Mouse (Mus musculus) hindbrain, embryonic 15.5 days (tissue): ENCODE measurements around the gene Ppp1r3c. TPM values are rescaled to one million over a fixed set of nuclear protein-coding genes. Genes with fewer than 3 reads are reported as not detected.

Experiments
- ATAC-seq: fragments of 200-750 bp; cut with Nextera tagmentation; 2 replicates; pipeline ENCODE4 v1.8.0; 2017; ENCODE audit warnings: low read depth, moderate number of reproducible peaks, moderate TSS enrichment; ENCODE audit not compliant: low FRiP score
- H3K27ac ChIP-seq: fragments of 300-500 bp; sonication (generic); replicated peaks from 2 replicates; pipeline ENCODE4 v1.5.1; 2015; ENCODE audit warnings: mild to moderate bottlenecking, inconsistent platforms
- H3K27me3 ChIP-seq: fragments of 300-500 bp; sonication (generic); 2 replicates; pipeline ENCODE4 v1.6.1; 2015; ENCODE audit warnings: control low read depth, inconsistent platforms
- H3K36me3 ChIP-seq: fragments of 300-500 bp; sonication (generic); 2 replicates; pipeline ENCODE4 v1.6.1; 2015; ENCODE audit warnings: control low read depth, inconsistent platforms
- H3K4me1 ChIP-seq: fragments of 300-500 bp; sonication (generic); replicated peaks from 2 replicates; pipeline ENCODE4 v1.6.1; 2015; ENCODE audit warnings: control low read depth, inconsistent platforms
- H3K4me2 ChIP-seq: fragments of 300-500 bp; sonication (generic); 2 replicates; pipeline ENCODE4 v1.6.1; 2015; ENCODE audit warnings: moderate library complexity, mild to moderate bottlenecking, inconsistent platforms
- H3K4me3 ChIP-seq: fragments of 300-500 bp; sonication (generic); 2 replicates; pipeline ENCODE4 v1.5.1; 2015; ENCODE audit warnings: mild to moderate bottlenecking, inconsistent platforms
- H3K9ac ChIP-seq: fragments of 300-500 bp; sonication (generic); 2 replicates; pipeline ENCODE4 v1.6.1; 2015; ENCODE audit warnings: inconsistent platforms
- H3K9me3 ChIP-seq: fragments of 300-500 bp; sonication (generic); 2 replicates; pipeline ENCODE4 v1.6.1; 2016; ENCODE audit warnings: control low read depth, inconsistent platforms
- WGBS: fragments of 180-500 bp; shearing (Covaris S2); methylation state at CpG from one replicate; pipeline ENCODE4 v1.1.7; 2015; 5-methylcytosine and 5-hydroxymethylcytosine counted together
- polyA plus RNA-seq: library from polyadenylated mRNA; unstranded; fragments of >200 nt; fragmentation: Nextera tagmentation; extraction: Ambion mirVana; gene quantifications from 2 replicates; pipeline ENCODE4 v1.2.1, GENCODE M21; 2015

Ppp1r3c gene
- 23.2 and 25.6 TPM in 2 replicates for polyA plus RNA-seq

DNA sequence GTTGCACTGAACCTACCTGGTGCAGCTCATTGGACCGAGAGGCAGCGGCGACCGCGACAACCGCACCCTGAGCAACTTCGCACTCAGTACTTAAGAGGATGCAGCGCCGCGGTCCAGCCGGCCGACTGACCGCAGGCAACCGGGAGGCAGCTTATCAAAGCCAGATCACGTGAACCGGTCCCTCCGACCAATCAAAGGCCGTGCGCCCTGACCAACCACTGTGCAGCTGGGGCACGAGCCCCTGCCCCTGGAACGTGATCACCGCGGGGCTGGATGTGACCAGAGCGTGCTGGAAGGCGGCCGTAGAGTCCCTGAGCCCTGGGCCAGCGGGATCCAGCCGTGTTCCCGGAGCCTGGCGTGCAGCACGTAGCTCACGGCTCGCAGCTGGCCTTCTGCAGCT lies at the start of gene Ppp1r3c:
Ppp1r3c (minus strand) TSS at position 117 of the 400 bp plus-strand sequence.
- Histone ChIP-seq H3K4me3 (peak within 1 kb of the TSS; percentile 67), H3K9me3 (no peaks in the 10 kb centered on the region), H3K4me1 (peaks cover 10% of the 10 kb centered on the region; the same call in 1 of the 2 replicates), H3K9ac (peak within 1 kb of the TSS; percentile 67), H3K27me3 (no peaks in the 10 kb centered on the region), H3K36me3 (no peaks in the 10 kb centered on the region), H3K27ac (peak within 1 kb of the TSS; percentile 82), H3K4me2 (peak within 1 kb of the TSS; percentile 92)
- WGBS: under 1% methylated on average over 33 of the region's 33 CpGs
- peak; percentile 98 for ATAC-seq

- no peak overlapping the region for H3K4me3 ChIP-seq
- no peaks in the 10 kb centered on the region for H3K27me3 ChIP-seq
- H3K36me3 ChIP-seq: no peaks in the 10 kb centered on the region
- 91% methylated on average over 6 of the region's 6 CpGs for WGBS
- ATAC-seq: no peak
- no peaks in the 10 kb centered on the region for H3K4me1 ChIP-seq
- H3K27ac ChIP-seq: no peak overlapping the region
- H3K9ac ChIP-seq: no peak overlapping the region
- H3K9me3 ChIP-seq: no peaks in the 10 kb centered on the region
- no peak overlapping the region for H3K4me2 ChIP-seq
Observed at GRCm38 (mm10) chr19:36783179-36783578, 46.7 kb upstream of the Ppp1r3c start.

GRCm38 (mm10) chr19:36782591-36782990 lies 46.1 kb upstream of the Ppp1r3c start:
- 65% methylated on average over 3 of the region's 3 CpGs for WGBS
- Histone ChIP-seq H3K9ac (no peak overlapping the region), H3K27ac (no peak overlapping the region), H3K4me1 (no peaks in the 10 kb centered on the region), H3K4me3 (no peak overlapping the region), H3K36me3 (no peaks in the 10 kb centered on the region), H3K4me2 (no peak overlapping the region), H3K9me3 (no peaks in the 10 kb centered on the region), H3K27me3 (no peaks in the 10 kb centered on the region)
- ATAC-seq: no peak

DNA sequence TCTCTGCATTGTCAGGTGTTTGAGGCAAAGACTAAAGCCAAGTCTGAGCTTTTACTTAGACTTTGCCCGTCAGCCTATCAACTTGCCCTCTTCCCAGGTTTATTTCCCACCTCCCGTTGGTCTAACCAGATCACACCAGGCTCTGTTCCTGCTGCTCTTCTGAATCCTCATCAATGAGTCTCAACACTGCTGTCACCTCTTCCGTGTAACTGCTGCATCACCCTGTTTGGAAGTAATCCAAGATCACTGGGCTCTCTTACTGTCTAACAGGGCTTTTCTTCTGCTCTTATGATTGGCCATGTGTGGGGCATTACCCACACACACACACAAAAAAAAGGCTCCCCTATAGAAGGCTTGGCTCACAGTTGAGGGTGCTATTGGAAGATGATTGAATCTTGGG lies 45.5 kb upstream of the Ppp1r3c start:
- Histone ChIP-seq H3K27ac (no peak overlapping the region), H3K9ac (no peak overlapping the region), H3K36me3 (no peaks in the 10 kb centered on the region), H3K27me3 (no peaks in the 10 kb centered on the region), H3K4me1 (no peaks in the 10 kb centered on the region), H3K9me3 (no peaks in the 10 kb centered on the region), H3K4me2 (no peak overlapping the region), H3K4me3 (no peak overlapping the region)
- ATAC-seq: no peak
- 87% methylated on average over 3 of the region's 3 CpGs for WGBS

DNA sequence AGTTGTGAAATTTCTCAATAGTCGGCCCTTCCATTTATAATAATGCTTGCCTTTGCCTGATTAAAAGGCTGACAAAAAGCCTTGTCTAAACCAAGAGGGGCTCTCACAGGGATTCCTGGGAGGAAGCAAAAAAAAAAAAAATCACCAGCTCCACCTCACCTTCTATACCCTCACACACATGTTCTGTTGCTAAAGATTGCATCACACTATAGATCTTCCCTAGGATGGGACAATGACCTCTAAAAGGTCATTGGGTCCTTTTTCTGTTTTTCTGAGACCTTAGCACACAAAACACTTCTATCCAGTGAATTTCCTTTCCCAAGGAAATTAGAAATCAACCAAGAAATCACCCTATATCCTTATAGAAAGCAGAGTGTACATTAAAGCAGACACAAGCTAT lies 43.9 kb upstream of the Ppp1r3c start:
- Histone ChIP-seq H3K9ac (no peak overlapping the region), H3K36me3 (no peaks in the 10 kb centered on the region), H3K4me2 (no peak overlapping the region), H3K27ac (no peak overlapping the region), H3K9me3 (no peaks in the 10 kb centered on the region), H3K4me1 (no peaks in the 10 kb centered on the region), H3K27me3 (no peaks in the 10 kb centered on the region), H3K4me3 (no peak overlapping the region)
- 76% methylated on average over 1 of the region's 1 CpGs for WGBS
- no peak for ATAC-seq

- ATAC-seq: no peak
- H3K4me3 ChIP-seq: no peak overlapping the region
- H3K9ac ChIP-seq: no peak overlapping the region
- whole genome bisulfite sequencing: 92% methylated on average over 3 of the region's 3 CpGs
- H3K4me1 ChIP-seq: no peaks in the 10 kb centered on the region
- H3K4me2 ChIP-seq: no peak overlapping the region
- no peaks in the 10 kb centered on the region for H3K27me3 ChIP-seq
- H3K27ac ChIP-seq: no peak overlapping the region
- no peaks in the 10 kb centered on the region for H3K9me3 ChIP-seq
- H3K36me3 ChIP-seq: no peaks in the 10 kb centered on the region
Observed at GRCm38 (mm10) chr19:36779765-36780164, 43.3 kb upstream of the Ppp1r3c start.

DNA sequence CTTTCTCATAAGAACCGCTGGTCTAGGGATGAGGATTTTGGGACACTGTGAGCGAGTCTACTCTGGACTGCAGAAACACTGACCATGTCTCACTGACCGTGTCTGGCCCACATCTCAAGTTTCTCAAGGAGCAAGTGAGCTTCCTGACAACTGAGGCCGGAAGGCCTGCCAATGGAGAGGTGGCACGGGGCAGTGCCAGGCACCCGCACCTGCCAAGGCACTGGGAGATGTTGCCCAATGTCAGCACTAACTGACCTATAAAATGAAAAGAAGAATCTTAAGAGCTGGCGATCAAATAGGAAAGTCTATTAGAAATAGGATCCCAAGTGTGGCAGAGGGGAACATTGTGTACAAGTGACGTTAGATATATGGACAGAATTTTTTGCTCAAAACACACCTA lies 39.1 kb upstream of the Ppp1r3c start:
- Histone ChIP-seq H3K9me3 (no peaks in the 10 kb centered on the region), H3K4me1 (no peaks in the 10 kb centered on the region), H3K27me3 (no peaks in the 10 kb centered on the region), H3K9ac (no peak overlapping the region), H3K36me3 (no peaks in the 10 kb centered on the region), H3K4me3 (no peak overlapping the region), H3K27ac (no peak overlapping the region), H3K4me2 (no peak overlapping the region)
- ATAC-seq: no peak
- WGBS: 94% methylated on average over 8 of the region's 8 CpGs

DNA sequence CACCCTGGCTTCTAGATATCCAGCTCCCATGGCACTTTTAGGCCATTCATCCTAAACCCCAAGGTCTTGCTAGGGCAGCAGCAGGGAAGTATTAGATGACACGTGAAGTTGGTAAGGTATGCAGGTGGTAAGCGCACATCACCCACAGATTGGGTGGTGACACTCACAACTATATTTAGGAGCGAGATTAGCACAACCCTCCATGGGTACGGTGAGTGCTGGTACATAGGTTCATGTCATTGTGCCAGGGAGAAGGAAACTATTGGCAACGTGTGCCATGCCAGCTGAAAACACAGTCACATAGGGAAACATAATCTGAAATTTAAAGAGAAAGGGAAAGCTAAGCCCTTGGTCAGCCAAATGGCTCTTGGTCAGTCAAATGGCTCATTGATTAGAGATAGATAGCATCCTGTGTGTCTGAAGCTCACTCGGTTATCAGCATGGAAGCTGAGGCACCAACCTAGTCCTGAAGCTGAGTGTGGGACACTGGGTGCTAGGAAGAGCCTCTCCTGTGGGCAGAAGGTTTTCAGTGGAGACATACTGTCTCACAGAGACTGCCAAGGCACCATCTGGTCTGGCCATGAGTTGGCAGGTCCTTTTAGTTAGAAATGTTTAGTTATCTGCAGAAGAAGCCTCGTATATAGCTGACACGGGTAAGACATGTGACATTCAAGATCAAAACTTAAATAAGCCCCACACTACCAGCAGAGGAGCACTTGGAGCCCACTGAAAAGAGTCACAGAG lies 37.4 kb upstream of the Ppp1r3c start:
- Histone ChIP-seq H3K4me2 (no peak overlapping the region), H3K9ac (no peak overlapping the region), H3K4me1 (no peaks in the 10 kb centered on the region), H3K27me3 (no peaks in the 10 kb centered on the region), H3K9me3 (no peaks in the 10 kb centered on the region), H3K36me3 (no peaks in the 10 kb centered on the region), H3K27ac (no peak overlapping the region), H3K4me3 (no peak overlapping the region)
- WGBS: 93% methylated on average over 8 of the region's 8 CpGs
- no peak for ATAC-seq

DNA sequence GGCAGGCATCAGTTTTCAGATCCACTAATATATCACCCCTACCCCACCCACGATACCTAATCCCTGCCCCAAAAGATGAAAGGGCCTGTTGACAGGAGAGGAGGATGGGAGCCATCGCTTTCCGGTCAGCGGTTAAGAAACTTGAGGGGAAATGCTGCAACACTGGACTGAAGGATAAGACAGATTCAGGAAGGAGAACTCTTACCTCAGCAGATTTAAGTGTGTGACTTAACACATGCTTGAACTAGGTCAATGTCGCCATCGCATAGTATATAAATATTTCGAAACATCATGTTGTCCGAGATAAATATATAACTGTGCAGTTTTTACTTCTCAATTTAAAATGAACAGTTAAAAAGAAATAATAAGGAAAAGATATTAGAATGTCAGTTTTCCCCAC lies 31.6 kb upstream of the Ppp1r3c start:
- Histone ChIP-seq H3K27me3 (no peaks in the 10 kb centered on the region), H3K4me1 (no peaks in the 10 kb centered on the region), H3K27ac (no peak overlapping the region), H3K4me2 (no peak overlapping the region), H3K9ac (no peak overlapping the region), H3K9me3 (no peaks in the 10 kb centered on the region), H3K36me3 (no peaks in the 10 kb centered on the region), H3K4me3 (no peak overlapping the region)
- no peak for ATAC-seq
- 88% methylated on average over 8 of the region's 8 CpGs for WGBS

DNA sequence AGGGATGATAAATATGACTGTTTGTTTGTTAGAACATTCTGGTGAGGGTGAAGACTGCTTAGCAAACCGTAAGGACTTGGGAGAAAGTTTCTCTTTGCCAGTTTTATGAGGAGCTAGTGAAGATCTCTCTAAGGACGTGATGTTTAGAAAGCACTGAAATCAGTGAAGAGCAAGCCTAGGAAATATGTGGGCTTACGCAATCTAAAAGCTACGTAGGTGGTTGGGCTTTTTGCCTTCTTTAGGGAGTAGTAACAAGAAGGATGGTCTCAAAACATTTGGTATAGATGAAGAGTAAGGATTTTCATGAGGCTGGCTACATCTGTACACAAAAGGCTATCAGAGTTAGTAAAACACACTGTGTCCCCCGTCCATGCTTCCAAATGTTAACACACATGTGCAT lies 28.0 kb upstream of the Ppp1r3c start:
- H3K36me3 ChIP-seq: no peaks in the 10 kb centered on the region
- no peak for ATAC-seq
- 95% methylated on average over 5 of the region's 5 CpGs for WGBS

GRCm38 (mm10) chr19:36748996-36749395 lies 12.5 kb upstream of the Ppp1r3c start:
- no peak for ATAC-seq
- H3K36me3 ChIP-seq: no peaks in the 10 kb centered on the region
- no peak overlapping the region for H3K9ac ChIP-seq
- no peak overlapping the region for H3K27ac ChIP-seq
- H3K4me1 ChIP-seq: no peaks in the 10 kb centered on the region
- H3K4me2 ChIP-seq: no peak overlapping the region
- H3K9me3 ChIP-seq: no peaks in the 10 kb centered on the region
- H3K27me3 ChIP-seq: no peaks in the 10 kb centered on the region
- H3K4me3 ChIP-seq: no peak overlapping the region

More for the DNA sequence above, 28.0 kb upstream of the Ppp1r3c start:
- Histone ChIP-seq H3K4me1 (no peaks in the 10 kb centered on the region), H3K27me3 (no peaks in the 10 kb centered on the region), H3K9ac (no peak overlapping the region), H3K4me3 (no peak overlapping the region), H3K27ac (no peak overlapping the region), H3K4me2 (no peak overlapping the region), H3K9me3 (no peaks in the 10 kb centered on the region)

- ATAC-seq: no peak
Observed at GRCm38 (mm10) chr19:36742331-36742730, 5.9 kb upstream of the Ppp1r3c start.

More at GRCm38 (mm10) chr19:36742331-36742730, 5.9 kb upstream of the Ppp1r3c start:
- no peaks in the 10 kb centered on the region for H3K9me3 ChIP-seq
- no peaks in the 10 kb centered on the region for H3K4me1 ChIP-seq
- no peaks in the 10 kb centered on the region for H3K36me3 ChIP-seq
- H3K4me3 ChIP-seq: no peak overlapping the region
- H3K27ac ChIP-seq: no peak overlapping the region
- no peak overlapping the region for H3K9ac ChIP-seq
- H3K27me3 ChIP-seq: no peaks in the 10 kb centered on the region
- no peak overlapping the region for H3K4me2 ChIP-seq
